Mouse (Mus musculus): Measurements from ENCODE around the gene Krt16.
A peak's percentile ranks its signal among the peaks of the same experiment; 100 is the strongest.
"Not testable (repeated sequence)": the region's sequence is repeated elsewhere in the genome, so short reads cannot be mapped to it uniquely, and the experiment has no call there.

Krt16 gene

DNA sequence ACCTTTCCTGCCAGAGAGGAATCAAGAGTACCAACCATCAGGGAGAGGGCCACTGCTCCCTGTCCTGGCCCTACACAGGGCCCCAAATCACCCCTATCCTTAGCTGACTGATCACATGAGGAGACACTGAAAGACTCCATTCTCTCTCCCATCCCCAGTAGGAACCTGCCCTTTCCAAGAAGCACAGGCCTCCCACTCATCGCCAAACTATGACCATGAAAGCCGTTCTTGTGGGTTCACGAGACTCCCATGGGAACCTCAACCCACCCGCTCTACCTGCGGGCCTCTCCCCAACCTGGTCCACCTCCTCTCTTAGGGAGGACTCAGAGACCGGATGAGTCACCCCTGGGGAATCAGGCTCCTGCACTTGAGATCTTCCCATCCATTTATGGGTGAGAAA lies 6.8 kb upstream of the Krt16 start:
- no peak for DNase-seq

DNA sequence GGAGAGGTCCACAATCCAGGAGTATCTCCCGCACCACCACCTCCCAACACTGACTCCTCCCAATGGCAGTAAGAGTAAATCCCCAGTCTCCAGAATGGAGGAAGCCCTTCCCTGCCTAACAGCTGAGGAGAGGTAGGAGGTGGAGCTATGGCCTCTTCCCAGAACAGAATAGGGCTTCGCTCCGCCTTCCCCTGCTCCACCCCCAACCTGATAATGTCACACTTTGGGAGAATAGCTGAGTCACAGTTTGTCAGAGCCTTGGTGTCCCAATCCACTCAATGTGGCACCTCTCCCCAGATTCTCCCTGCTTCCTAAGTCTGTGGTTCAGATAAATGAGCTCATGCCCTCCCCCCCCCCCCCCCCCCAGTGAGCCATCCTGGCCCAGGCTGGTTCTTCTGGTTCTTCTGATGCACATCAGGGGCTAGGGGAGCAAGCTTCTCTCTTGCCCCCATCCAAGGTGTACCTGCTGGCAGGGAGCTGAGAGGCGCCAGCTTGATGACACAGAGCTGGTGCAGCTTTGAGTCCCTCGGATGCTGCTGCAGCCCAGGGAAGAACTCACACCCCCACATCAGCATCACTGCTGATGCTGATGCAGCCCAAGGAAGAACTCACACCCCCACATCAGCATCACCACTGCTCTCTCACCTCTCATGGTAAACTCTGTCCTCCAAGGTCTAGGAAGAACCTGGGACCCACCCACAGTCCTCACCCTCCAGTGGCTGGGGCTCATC lies 5.8 kb upstream of the Krt16 start:
- DNase-seq: no peak

DNA sequence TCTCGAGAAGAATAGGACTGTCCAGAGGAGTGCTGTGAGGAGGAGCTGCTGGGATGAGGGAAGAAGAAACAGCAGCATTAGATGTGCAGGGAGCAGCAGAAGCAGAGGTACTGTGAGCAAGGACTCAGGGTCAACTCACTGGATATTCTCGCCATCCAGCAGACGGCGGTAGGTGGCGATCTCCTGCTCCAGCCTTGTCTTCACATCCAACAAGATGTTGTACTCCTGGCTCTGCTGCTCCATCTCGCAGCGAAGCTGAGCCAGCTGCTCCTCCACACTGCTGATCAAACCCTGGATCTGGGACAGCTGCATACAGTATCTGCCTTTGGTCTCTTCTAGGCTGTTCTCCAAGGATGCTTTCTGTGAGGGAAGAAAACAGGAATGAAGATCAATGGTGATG lies 2.2 kb downstream of the Krt16 start:
- DNase-seq: not testable (repeated sequence)

DNA sequence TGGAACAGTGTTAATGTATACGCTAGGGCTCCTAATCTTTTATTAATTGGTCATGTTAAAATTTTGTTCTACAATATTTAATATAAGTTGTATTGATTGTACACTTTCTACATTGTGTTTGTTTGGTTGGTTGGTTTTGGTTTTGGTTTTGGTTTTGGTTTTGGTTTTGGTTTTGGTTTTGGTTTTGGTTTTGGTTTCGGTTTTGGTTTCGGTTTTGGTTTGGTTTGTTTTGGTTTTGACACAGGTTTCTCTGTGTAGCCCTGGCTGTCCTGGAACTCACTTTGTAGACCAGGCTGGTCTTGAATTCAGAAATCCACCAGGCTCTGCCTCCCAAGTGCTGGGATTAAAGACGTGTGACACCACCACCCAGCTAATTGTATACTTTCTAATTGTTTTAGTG lies 8.4 kb downstream of the Krt16 start:
- not testable (repeated sequence) for DNase-seq

DNA sequence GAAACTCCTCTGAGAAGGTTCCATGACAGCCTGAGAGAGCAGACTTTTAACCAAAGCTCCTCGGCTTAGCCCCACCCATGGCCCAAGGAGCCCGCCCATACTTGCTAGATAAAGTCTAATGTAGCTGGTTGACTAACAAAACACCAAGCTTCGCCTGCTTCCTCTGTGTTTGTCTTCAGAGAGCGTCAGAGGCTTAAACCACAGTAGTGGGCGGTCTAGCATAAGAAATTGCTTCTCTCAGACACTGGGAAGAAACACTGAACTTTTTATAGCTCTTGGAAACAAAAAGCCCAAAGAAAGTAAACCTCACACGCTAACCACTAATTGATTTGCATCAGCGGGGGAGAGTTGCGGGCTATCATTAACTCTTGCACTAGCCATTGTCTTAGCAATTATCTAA lies 27.0 kb downstream of the Krt16 start:
- no peak for DNase-seq

DNA sequence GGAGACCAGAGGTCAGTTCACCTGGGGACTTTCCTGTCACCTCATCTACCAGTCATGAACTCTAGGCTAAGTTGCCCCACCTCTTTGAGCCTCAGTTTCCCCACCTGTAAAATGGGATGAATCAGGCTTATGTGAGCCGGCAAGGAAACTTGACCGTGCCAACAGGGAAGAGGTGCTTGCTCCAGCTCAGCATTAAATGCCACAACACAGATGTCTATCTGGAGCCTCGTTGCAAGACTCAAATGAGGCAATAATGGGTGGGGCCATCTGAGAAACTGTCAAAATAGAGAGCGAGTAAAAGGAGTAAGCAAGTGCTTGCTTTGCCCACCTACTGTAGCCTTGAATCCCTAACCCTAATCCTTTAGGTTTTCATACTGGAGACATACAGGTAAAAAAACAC lies 29.4 kb downstream of the Krt16 start:
- DNase-seq: no peak

DNA sequence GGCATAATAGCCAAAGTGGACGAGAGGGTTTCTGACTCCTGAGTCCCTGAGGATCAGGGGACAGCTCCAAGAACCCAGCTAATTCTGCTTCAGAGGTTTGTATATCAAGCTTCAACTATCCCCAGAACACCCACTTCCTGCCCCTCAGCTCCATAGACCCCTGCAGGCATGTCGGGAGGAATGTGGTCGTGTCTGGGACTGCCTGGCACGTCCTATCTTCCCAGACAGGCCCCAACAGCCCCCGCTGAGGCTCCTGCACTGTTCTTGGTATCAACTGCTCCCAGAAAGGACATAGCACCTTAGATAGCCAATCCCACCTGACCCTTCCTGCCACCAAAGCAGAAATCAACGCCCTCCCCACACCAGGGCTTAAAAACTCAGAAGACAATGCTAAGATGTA lies 40.2 kb downstream of the Krt16 start:
- no peak for DNase-seq

DNA sequence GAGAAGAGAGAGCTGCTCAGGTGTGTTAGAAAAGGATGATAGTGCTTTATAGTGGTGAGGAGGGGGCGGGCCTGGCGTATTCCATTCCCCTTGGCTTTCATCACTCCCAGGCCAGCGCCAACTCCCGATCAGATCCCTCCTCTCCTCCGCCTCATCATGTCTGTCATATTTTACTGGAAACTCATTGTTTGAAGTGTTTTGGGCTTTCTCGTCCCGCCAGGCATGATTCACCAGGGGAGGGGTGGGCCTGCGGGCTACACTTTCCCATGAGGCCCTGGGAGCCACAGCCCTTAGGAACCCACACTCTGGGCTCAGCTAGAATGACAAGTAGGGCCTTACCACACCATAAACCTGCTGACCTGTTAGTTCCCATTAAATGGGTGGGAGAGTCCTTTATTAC lies 41.2 kb downstream of the Krt16 start, which contains the start of gene Krt14:
Gene Krt14, minus strand, starts transcription at position 51 of the 400 bp plus-strand sequence.
- DNase-seq: no peak

DNA sequence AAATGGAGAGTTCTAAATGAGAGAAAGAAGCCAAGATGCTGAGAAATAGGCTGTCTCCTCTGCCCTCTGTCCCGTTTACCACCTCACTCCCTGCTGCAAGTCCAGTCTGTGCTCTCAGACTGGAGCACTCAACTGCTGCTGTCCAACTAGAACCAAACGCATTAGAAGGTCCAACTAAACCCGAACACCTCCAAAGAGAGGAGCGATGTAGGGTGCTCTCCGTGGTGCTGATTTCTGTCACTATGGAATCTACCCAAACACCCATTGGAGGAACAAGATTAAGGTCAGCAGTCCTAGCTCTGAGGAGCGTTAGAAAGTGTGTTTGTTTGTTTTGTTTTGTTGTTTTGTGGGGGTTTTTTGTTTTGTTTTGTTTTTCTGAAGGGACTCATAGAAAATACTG lies 45.3 kb downstream of the Krt16 start:
- no peak for DNase-seq

DNA sequence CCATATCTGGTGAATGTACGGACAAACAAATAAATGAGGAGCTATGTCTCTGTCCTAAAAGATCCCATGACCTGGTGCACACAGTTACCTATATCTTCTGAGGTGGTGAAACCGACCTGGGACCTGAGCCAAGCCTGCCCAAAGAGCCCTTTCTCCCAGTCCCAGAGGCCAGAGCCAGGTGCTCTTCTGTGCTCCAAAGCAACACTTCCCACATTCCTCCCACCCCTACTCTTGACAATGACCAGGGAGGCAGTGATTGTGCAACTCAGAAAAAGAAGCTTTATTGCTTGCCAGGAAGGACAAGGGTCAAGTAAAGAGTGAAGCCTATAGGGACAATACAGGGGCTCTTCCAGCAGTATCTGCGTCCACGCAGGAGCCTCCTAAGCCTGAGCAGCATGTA lies 45.8 kb downstream of the Krt16 start:
- no peak for DNase-seq

DNA sequence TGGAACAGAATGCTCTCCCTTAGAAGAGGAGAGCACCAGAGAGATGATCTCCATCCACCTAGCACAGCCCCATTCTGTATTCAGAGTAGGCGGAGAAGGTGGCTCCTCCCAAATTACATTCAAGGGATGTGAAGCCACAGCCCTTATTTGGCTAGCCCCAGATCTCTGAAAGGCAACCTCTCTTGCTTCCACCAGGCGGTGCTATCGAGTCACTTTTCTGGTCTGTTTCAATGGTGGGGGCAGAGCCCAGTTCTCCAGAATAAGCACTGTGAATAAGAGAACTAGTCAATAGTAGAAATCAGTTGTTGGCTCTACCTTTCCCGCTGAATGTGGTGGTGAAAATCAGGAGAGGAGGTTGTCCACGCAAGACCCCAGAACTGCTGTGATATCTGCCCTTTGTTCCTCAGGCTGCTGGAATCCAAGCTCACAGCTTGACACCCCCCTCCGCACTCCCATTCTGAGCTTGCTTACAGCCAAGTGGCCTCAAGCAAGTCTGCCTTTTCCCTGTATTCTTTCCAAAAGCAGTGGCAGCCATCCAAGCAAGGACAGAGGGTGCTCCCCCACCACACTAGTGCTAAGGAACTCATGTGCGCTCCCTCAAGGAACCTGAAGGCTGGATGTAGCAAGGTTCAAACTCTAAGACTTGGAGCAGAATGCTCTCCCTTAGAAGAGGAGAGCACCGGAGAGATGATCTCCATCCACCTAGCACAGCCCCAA lies 48.4 kb downstream of the Krt16 start:
- DNase-seq: peak; percentile 11 to 33

DNA sequence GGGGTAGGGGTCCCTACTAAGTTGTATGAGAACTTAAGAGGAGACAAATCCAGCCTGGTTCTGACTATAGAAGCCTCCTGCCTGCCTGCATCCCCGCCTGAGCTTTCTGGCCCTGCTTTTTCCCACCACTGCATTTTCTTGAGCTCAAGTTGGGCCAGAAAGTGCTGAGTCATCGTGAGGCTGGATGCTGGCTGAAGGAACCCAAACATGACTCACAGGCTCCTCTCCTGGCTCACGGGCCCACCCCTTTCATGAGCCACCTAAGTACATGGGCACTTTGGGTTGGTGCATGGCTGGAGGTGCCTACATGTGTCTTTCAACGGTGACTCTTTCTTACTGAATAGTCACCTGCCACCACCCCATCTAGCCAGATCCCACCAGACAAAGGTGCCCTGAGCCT lies 50.0 kb downstream of the Krt16 start:
- no peak for DNase-seq

Measured in cerebellum, postnatal 25 days (tissue).